22 mouse cellular contexts compared by ENCODE assay signal in the genomic region with DNA sequence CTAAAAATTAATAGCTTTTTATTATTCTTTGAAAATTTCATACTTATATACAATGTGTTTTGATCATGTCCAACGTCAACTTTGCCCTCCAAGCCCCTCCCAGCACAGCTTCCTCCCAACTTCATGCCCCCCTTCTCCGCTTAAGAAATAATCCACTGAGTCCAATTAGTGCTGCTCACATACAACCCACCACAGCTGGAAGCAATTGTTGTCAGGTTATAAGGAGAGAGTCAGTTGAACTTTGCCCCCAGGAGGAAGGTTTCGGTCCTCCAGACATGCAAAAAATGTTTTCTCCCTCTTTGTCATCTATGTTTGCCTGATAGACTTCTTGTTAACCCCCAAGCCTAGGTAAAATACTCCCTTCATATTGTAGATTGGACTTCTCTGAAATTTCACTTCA. TPM values are rescaled to one million over a fixed set of nuclear protein-coding genes. Genes with fewer than 3 reads are reported as not detected.
"Had no signal": no experiment of that assay in that cellular context is flagged by ENCODE, and none has a peak within 500 bp of the region (broad histone marks: within the 10 kb centered on the region; RNA-seq: fewer than 3 reads in every experiment).

No protein-coding gene starts in this region.

- DNase-seq: kidney, adult 2 months; kidney, postnatal 25 days; layer of hippocampus, postnatal 36 days; liver; lung, adult 18-20 months; lung, postnatal 14 days; lung, postnatal 4 days; retina, postnatal 1 day; right cerebral cortex, postnatal 25 days; spleen, adult 18-20 months; thymus, adult 18-20 months; thymus, postnatal 36 days had no signal

- ATAC-seq: liver, embryonic 12.5 days; midbrain, embryonic 13.5 days; midbrain, embryonic 16.5 days had no signal

RNA-seq across cellular contexts. Expression of a gene that starts 4.0 kb away (rescaled TPM):
- total RNA-seq: layer of hippocampus, postnatal 10 days; left cerebral cortex, postnatal 10 days; monocyte, adult 5-6 weeks had no signal
- polyA plus RNA-seq: liver, embryonic 12.5 days; liver, embryonic 15.5 days; lung, embryonic 15.5 days; myocyte; testis, adult 2 months had no signal

RNA-seq across cellular contexts. Expression of a gene that starts 24.5 kb away (rescaled TPM):
- polyA plus RNA-seq: myocyte had no signal
